Mouse (Mus musculus) lung, postnatal 0 days (tissue): ENCODE measurements around the gene E2f6. TPM values are rescaled to one million over a fixed set of nuclear protein-coding genes. Genes with fewer than 3 reads are reported as not detected.

Source experiments
- ATAC-seq: fragments of 200-750 bp; cut with Nextera tagmentation; 2 replicates; pipeline ENCODE4 v1.8.0; 2017; ENCODE audit warnings: moderate library complexity
- DNase-seq: peaks from one replicate; pipeline ENCODE4 v3.0.0-alpha.2; 2016; ENCODE audit warnings: low spot score
- H3K27ac ChIP-seq: fragments of 300-500 bp; sonication (generic); 2 replicates; pipeline ENCODE4 v1.5.1; 2014; ENCODE audit warnings: antibody characterized with exemption, mild to moderate bottlenecking, low read length, mixed read lengths
- H3K27me3 ChIP-seq: fragments of 300-500 bp; sonication (generic); replicated peaks from 2 replicates; pipeline ENCODE4 v1.6.1; 2014; ENCODE audit warnings: low read length, mixed read lengths; ENCODE audit not compliant: insufficient read depth
- H3K36me3 ChIP-seq: fragments of 300-500 bp; sonication (generic); 2 replicates; pipeline ENCODE4 v1.6.1; 2014; ENCODE audit warnings: low read length, mixed read lengths; ENCODE audit not compliant: insufficient read depth
- H3K4me1 ChIP-seq: fragments of 300-500 bp; sonication (generic); 2 replicates; pipeline ENCODE4 v1.6.1; 2014; ENCODE audit warnings: antibody characterized with exemption, low read depth, low read length, mixed read lengths; ENCODE audit not compliant: insufficient read depth
- H3K4me2 ChIP-seq: fragments of 300-500 bp; sonication (generic); replicated peaks from 2 replicates; pipeline ENCODE4 v1.6.1; 2014; ENCODE audit warnings: low read depth, mild to moderate bottlenecking, low read length, moderate library complexity, mixed read lengths
- H3K4me3 ChIP-seq: fragments of 300-500 bp; sonication (generic); 2 replicates; pipeline ENCODE4 v1.5.1; 2014; ENCODE audit warnings: low read depth, low read length
- H3K9ac ChIP-seq: fragments of 300-500 bp; sonication (generic); replicated peaks from 2 replicates; pipeline ENCODE4 v1.6.1; 2014; ENCODE audit warnings: low read depth, mild to moderate bottlenecking
- H3K9me3 ChIP-seq: fragments of 300-500 bp; sonication (generic); 2 replicates; pipeline ENCODE4 v1.6.1; 2016; ENCODE audit warnings: low read length, mixed read lengths
- CTCF ChIP-seq: IDR thresholded peaks from 2 replicates; pipeline ENCODE4 v1.5.1; 2016; ENCODE audit warnings: antibody characterized with exemption, mild to moderate bottlenecking
- EP300 ChIP-seq: IDR thresholded peaks from 2 replicates; pipeline ENCODE4 v1.6.1; 2016; ENCODE audit warnings: antibody characterized with exemption, mild to moderate bottlenecking, control low read depth
- WGBS: fragments of 180-500 bp; shearing (Covaris S2); extraction: QIAGEN DNeasy Blood & Tissue Kit; methylation state at CpG from one replicate; pipeline ENCODE4 v1.1.7; 2014; 5-methylcytosine and 5-hydroxymethylcytosine counted together
- polyA plus RNA-seq: library from polyadenylated mRNA; unstranded; fragments of >200 nt; fragmentation: Nextera tagmentation; extraction: Ambion mirVana; gene quantifications from 2 replicates; pipeline ENCODE4 v1.2.1, GENCODE M21; 2015

Gene E2f6
- polyA plus RNA-seq, 1 experiment from 2014 or later = 11.1 TPM

GRCm38 (mm10) chr12:16866460-16866859 lies 55.7 kb downstream of the E2f6 start:
- H3K4me1 ChIP-seq = peaks cover 32% of the 10 kb centered on the region; the same call in 1 of the 2 replicates
- no peak for ATAC-seq

DNA sequence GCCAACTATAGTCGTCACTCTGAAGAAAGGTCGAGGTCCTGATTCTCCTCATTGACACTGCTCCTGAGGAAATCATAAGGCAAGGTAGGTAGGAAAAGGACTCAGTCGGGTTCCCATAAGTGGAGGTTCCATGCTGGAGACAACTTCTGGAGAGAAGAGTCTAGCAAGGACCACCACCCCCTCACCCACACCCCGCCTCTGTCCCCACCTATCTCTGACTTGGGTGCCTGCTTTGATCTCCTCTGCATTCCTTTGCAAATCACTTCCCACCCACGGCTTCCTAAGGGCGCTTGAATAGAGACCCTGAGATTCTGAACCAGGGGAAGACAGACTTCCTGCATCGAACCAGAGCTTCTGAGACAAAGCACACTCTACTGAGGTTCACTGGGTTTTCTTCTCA lies 56.5 kb downstream of the E2f6 start:
- no peak overlapping the region for H3K27ac ChIP-seq

More at GRCm38 (mm10) chr12:16866460-16866859, 55.7 kb downstream of the E2f6 start:
- Histone ChIP-seq H3K4me2 (no peak overlapping the region), H3K27ac (no peak overlapping the region), H3K9ac (no peak overlapping the region), H3K36me3 (no peaks in the 10 kb centered on the region), H3K9me3 (no peaks in the 10 kb centered on the region), H3K4me3 (no peak overlapping the region), H3K27me3 (no peaks in the 10 kb centered on the region)
- DNase-seq = no peak
- no peak for TF ChIP-seq EP300
- no peak for TF ChIP-seq CTCF
- 23% methylated on average over 3 of the region's 3 CpGs for whole genome bisulfite sequencing

GRCm38 (mm10) chr12:16868618-16869017 lies 57.9 kb downstream of the E2f6 start:
- ATAC-seq (no peak), DNase-seq (no peak)
- Histone ChIP-seq H3K9me3 (no peaks in the 10 kb centered on the region), H3K9ac (no peak overlapping the region), H3K4me2 (no peak overlapping the region), H3K36me3 (no peaks in the 10 kb centered on the region), H3K27me3 (no peaks in the 10 kb centered on the region), H3K27ac (peak overlapping the region; percentile 93), H3K4me3 (no peak overlapping the region), H3K4me1 (peaks cover 40% of the 10 kb centered on the region)
- 77% methylated on average over 6 of the region's 6 CpGs for WGBS
- TF ChIP-seq EP300 (no peak), CTCF (no peak)

More for the DNA sequence above, 56.5 kb downstream of the E2f6 start:
- DNase-seq (no peak), ATAC-seq (no peak)
- Histone ChIP-seq H3K27me3 (no peaks in the 10 kb centered on the region), H3K9ac (no peak overlapping the region), H3K36me3 (no peaks in the 10 kb centered on the region), H3K9me3 (no peaks in the 10 kb centered on the region), H3K4me2 (no peak overlapping the region), H3K4me1 (peaks cover 32% of the 10 kb centered on the region; the same call in 1 of the 2 replicates), H3K4me3 (no peak overlapping the region)
- 52% methylated on average over 7 of the region's 7 CpGs for WGBS
- TF ChIP-seq EP300 = no peak
- no peak for TF ChIP-seq CTCF

DNA sequence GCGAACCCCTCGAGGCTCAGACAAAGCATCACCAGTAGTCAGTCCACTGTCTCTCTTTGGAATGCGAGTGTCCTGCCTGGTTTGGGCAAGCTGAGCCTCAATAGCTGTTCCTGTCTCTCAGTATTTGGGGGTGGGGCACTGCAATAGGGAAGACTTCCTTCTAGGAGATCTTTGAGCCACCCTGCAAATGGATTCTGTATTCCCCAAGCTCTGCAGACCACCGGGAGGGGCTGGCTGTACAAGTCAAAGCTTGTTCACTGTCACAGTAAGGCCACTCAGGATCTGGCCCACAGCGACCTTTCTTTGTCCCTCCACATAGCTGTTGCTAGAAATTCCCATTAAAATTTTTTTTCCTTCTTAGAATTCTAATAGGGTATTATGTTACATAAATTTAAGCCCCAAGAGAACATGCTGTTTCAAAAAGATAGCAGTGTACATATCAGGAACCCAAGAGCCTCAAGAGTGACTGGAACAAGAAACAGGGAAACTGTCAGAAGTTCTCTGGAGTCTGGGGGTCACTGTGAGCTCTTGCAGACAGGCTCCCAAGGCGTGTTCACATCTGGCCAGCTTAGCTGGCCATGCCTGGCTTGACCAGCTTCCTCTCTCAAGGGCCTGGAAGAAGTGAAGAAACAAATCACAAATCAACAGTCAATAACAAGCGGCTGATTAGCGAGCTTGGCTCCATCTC lies 58.5 kb downstream of the E2f6 start:
- Histone ChIP-seq H3K4me2 (no peak overlapping the region), H3K36me3 (no peaks in the 10 kb centered on the region), H3K4me3 (no peak overlapping the region), H3K27me3 (no peaks in the 10 kb centered on the region), H3K9ac (no peak overlapping the region), H3K27ac (peak overlapping the region; percentile 93), H3K9me3 (no peaks in the 10 kb centered on the region), H3K4me1 (peaks cover 46% of the 10 kb centered on the region)
- peak; percentile 24 for ATAC-seq
- DNase-seq = peak; percentile 69
- 42% methylated on average over 8 of the region's 8 CpGs for WGBS
- TF ChIP-seq EP300 (peak; percentile 63), CTCF (no peak)

DNA sequence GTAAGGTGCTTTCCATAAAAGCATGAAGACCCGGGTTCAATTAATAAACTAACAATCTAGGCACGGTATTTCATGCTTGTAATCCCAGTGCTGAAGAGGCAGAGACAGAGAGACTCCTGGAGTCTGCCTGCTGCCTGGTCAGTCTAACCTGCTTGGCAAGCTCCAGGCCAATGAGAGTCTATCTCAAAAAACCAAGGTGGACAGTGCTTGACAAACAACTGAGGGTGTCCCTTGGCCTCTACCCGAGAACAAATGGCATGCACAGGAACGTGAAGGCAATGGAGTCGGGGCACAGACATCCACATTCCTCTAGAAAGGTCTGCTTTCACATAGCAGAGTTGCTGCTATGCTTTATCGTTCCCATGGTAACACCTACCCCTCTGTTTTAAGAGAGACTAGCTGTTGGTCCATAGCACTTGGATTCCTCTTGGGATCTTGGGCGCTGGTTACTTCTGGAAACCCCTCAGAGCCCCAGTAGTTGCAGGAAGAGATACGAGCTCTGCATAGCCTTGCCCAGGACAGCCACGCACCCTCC lies 59.2 kb downstream of the E2f6 start:
- H3K9me3 ChIP-seq = no peaks in the 10 kb centered on the region
- no peak for DNase-seq
- no peak overlapping the region for H3K9ac ChIP-seq
- WGBS = 21% methylated on average over 9 of the region's 9 CpGs
- H3K4me2 ChIP-seq = no peak overlapping the region
- H3K36me3 ChIP-seq = no peaks in the 10 kb centered on the region
- no peak overlapping the region for H3K4me3 ChIP-seq
- H3K27ac ChIP-seq = peak overlapping the region; percentile 93
- ATAC-seq = peak; percentile 47; the same call in 1 of the 2 replicates
- TF ChIP-seq CTCF = no peak
- H3K4me1 ChIP-seq = peaks cover 52% of the 10 kb centered on the region
- no peaks in the 10 kb centered on the region for H3K27me3 ChIP-seq

DNA sequence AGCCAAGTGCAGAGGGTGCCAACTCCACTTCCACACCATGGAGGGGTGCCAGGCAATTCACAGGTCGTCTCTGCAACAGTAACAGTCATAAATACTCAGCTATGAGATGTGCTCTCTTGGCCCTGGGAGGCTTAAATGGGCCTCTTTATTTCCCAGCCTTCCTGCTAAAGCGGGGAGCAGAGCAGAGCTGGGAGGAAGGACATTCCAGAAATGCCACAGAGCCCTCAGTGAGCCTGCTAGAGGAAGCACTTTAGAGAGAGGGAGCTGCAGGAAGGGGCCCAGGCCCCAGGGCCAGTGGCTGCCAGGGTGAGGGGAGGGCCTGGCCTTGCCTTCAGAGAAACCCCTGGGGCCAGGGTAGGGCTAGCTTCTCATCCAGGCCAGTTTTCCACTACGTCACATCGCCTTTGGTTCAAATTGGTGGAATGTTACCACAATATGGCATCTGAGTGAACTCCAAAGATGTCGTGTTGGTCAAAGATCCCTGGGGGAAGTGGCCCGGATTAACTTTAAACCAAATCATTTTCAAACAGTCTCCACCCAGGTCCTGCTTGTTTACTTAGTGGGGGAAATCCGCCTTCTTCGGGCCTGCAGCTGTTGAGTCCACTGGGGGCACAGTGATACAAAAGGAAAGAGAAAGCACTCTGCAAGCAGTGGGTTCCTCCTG lies 59.8 kb downstream of the E2f6 start:
- DNase-seq (peak; percentile 89), ATAC-seq (peak; percentile 72)
- H3K4me3 ChIP-seq = no peak overlapping the region
- H3K9me3 ChIP-seq = no peaks in the 10 kb centered on the region
- peak overlapping the region; percentile 93 for H3K27ac ChIP-seq
- H3K9ac ChIP-seq = no peak overlapping the region
- TF ChIP-seq EP300 (no peak; the same call in 1 of the 2 replicates), CTCF (peak; percentile 30)
- WGBS = 10% methylated on average over 8 of the region's 8 CpGs
- peaks cover 51% of the 10 kb centered on the region for H3K4me1 ChIP-seq
- no peak overlapping the region for H3K4me2 ChIP-seq
- H3K27me3 ChIP-seq = no peaks in the 10 kb centered on the region
- no peaks in the 10 kb centered on the region for H3K36me3 ChIP-seq
